Mouse (Mus musculus) embryonic fibroblast, embryonic 13.5 days (primary cell): ENCODE results near the gene Ppp1r15a.

Source experiments
- CTCF ChIP-seq: IDR thresholded peaks from 2 replicates; pipeline ENCODE4 v1.5.1; 2011; ENCODE audit warnings: mild to moderate bottlenecking, control low read depth, low read length, moderate library complexity, borderline replicate concordance; ENCODE audit not compliant: insufficient read depth
- POLR2A ChIP-seq: IDR thresholded peaks from 2 replicates; pipeline ENCODE4 v1.6.1; 2011; ENCODE audit warnings: low read depth, mild to moderate bottlenecking, control low read depth, low read length, moderate library complexity

GRCm38 (mm10) chr7:45565446-45565845, 39.4 kb upstream of the Ppp1r15a start:
- TF ChIP-seq CTCF (no peak), POLR2A (no peak)
